Mouse (Mus musculus) heart, adult 2 months (tissue): ENCODE data around the gene Runx3.

Experiments used
- CTCF ChIP-seq: fragments of 200-600 bp; IDR thresholded peaks from 2 replicates; pipeline ENCODE4 v1.8.1; 2022; ENCODE audit warnings: antibody characterized with exemption, mild to moderate bottlenecking, moderate library complexity
- POLR2A ChIP-seq: fragments of 200-500 bp; IDR thresholded peaks from 2 replicates; pipeline ENCODE4 v1.6.1; 2011; ENCODE audit warnings: mild to moderate bottlenecking, low read depth, low read length, control low read depth; ENCODE audit not compliant: insufficient read depth

- TF ChIP-seq CTCF (no peak), POLR2A (no peak)
Observed at GRCm38 (mm10) chr4:135171304-135171875, 50.9 kb downstream of the Runx3 start.
